Mouse (Mus musculus) lung, embryonic 16.5 days (tissue): ENCODE data around the gene Sec14l1. TPM values are rescaled to one million over a fixed set of nuclear protein-coding genes. Genes with fewer than 3 reads are reported as not detected.
"Not testable (repeated sequence)": the region's sequence is repeated elsewhere in the genome, so short reads cannot be mapped to it uniquely, and the experiment has no call there.

Experiments
- ATAC-seq: fragments of 200-750 bp; cut with Nextera tagmentation; 2 replicates; pipeline ENCODE4 v1.8.0; 2017; ENCODE audit warnings: low read depth, mild to moderate bottlenecking, moderate library complexity
- H3K27ac ChIP-seq: fragments of 300-500 bp; sonication (generic); 2 replicates; pipeline ENCODE4 v1.5.1; 2014; ENCODE audit warnings: mild to moderate bottlenecking, control low read depth, low read length
- H3K27me3 ChIP-seq: fragments of 300-500 bp; sonication (generic); 2 replicates; pipeline ENCODE4 v1.6.1; 2014; ENCODE audit warnings: low read depth, low read length, mixed read lengths; ENCODE audit not compliant: control insufficient read depth, insufficient read depth
- H3K36me3 ChIP-seq: fragments of 300-500 bp; sonication (generic); 2 replicates; pipeline ENCODE4 v1.6.1; 2014; ENCODE audit warnings: low read length; ENCODE audit not compliant: control insufficient read depth, insufficient read depth
- H3K4me1 ChIP-seq: fragments of 300-500 bp; sonication (generic); replicated peaks from 2 replicates; pipeline ENCODE4 v1.6.1; 2014; ENCODE audit warnings: low read length, mixed read lengths; ENCODE audit not compliant: control insufficient read depth, insufficient read depth
- H3K4me2 ChIP-seq: fragments of 300-500 bp; sonication (generic); 2 replicates; pipeline ENCODE4 v1.6.1; 2014; ENCODE audit warnings: low read depth, low read length, control low read depth
- H3K4me3 ChIP-seq: fragments of 300-500 bp; sonication (generic); 2 replicates; pipeline ENCODE4 v1.5.1; 2014; ENCODE audit warnings: mild to moderate bottlenecking, low read length, control low read depth
- H3K9ac ChIP-seq: fragments of 300-500 bp; sonication (generic); 2 replicates; pipeline ENCODE4 v1.6.1; 2014; ENCODE audit warnings: low read length, control low read depth
- H3K9me3 ChIP-seq: fragments of 300-500 bp; sonication (generic); 2 replicates; pipeline ENCODE4 v1.6.1; 2016; ENCODE audit warnings: low read length; ENCODE audit not compliant: control insufficient read depth
- WGBS: fragments of 180-500 bp; shearing (Covaris S2); extraction: QIAGEN DNeasy Blood & Tissue Kit; methylation state at CpG from one replicate; pipeline ENCODE4 v1.1.7; 2014; 5-methylcytosine and 5-hydroxymethylcytosine counted together
- polyA plus RNA-seq: library from polyadenylated mRNA; unstranded; fragments of >200 nt; fragmentation: Nextera tagmentation; extraction: Ambion mirVana; gene quantifications from 2 replicates; pipeline ENCODE4 v1.2.1, GENCODE M21; 2015

The Sec14l1 gene
- polyA plus RNA-seq, 1 experiment from 2014 or later: 76.5 TPM

- WGBS: 95% methylated on average over 3 of the region's 3 CpGs
- H3K4me1 ChIP-seq: peaks cover 29% of the 10 kb centered on the region
- H3K36me3 ChIP-seq: peaks cover 11% of the 10 kb centered on the region
- not testable (repeated sequence) for H3K9me3 ChIP-seq, H3K27ac ChIP-seq, H3K27me3 ChIP-seq, H3K9ac ChIP-seq, H3K4me3 ChIP-seq, H3K4me2 ChIP-seq, ATAC-seq
Measured at GRCm38 (mm10) chr11:117083882-117084260, 31.1 kb upstream of the Sec14l1 start.

- H3K4me1 ChIP-seq: peaks cover 24% of the 10 kb centered on the region
- H3K27ac ChIP-seq: no peak overlapping the region
- 81% methylated on average over 10 of the region's 10 CpGs for WGBS
- H3K4me3 ChIP-seq: no peak overlapping the region
- H3K9ac ChIP-seq: no peak overlapping the region
- H3K27me3 ChIP-seq: no peaks in the 10 kb centered on the region
- H3K9me3 ChIP-seq: no peaks in the 10 kb centered on the region
- H3K4me2 ChIP-seq: no peak overlapping the region
- H3K36me3 ChIP-seq: no peaks in the 10 kb centered on the region
- ATAC-seq: no peak
Measured at GRCm38 (mm10) chr11:117086215-117086614, 28.8 kb upstream of the Sec14l1 start.

GRCm38 (mm10) chr11:117087036-117087799 is 27.8 kb upstream of the Sec14l1 start:
- no peak overlapping the region for H3K4me2 ChIP-seq
- H3K27ac ChIP-seq: no peak overlapping the region
- 62% methylated on average over 9 of the region's 9 CpGs for WGBS
- H3K4me1 ChIP-seq: peaks cover 24% of the 10 kb centered on the region
- no peaks in the 10 kb centered on the region for H3K27me3 ChIP-seq
- no peak overlapping the region for H3K9ac ChIP-seq
- no peak overlapping the region for H3K4me3 ChIP-seq
- ATAC-seq: no peak
- H3K36me3 ChIP-seq: no peaks in the 10 kb centered on the region
- no peaks in the 10 kb centered on the region for H3K9me3 ChIP-seq

GRCm38 (mm10) chr11:117088271-117088991 is 26.5 kb upstream of the Sec14l1 start:
- no peaks in the 10 kb centered on the region for H3K9me3 ChIP-seq
- no peak overlapping the region for H3K4me3 ChIP-seq
- peaks cover 21% of the 10 kb centered on the region for H3K4me1 ChIP-seq
- H3K4me2 ChIP-seq: no peak overlapping the region
- no peak overlapping the region for H3K27ac ChIP-seq
- no peaks in the 10 kb centered on the region for H3K36me3 ChIP-seq
- WGBS: 54% methylated on average over 13 of the region's 13 CpGs
- ATAC-seq: no peak
- no peaks in the 10 kb centered on the region for H3K27me3 ChIP-seq
- H3K9ac ChIP-seq: no peak overlapping the region

- H3K27ac ChIP-seq: no peak overlapping the region
- no peak overlapping the region for H3K9ac ChIP-seq
- no peaks in the 10 kb centered on the region for H3K9me3 ChIP-seq
- no peak overlapping the region for H3K4me2 ChIP-seq
- 70% methylated on average over 9 of the region's 9 CpGs for WGBS
- no peak for ATAC-seq
- H3K36me3 ChIP-seq: no peaks in the 10 kb centered on the region
- H3K27me3 ChIP-seq: no peaks in the 10 kb centered on the region
- peaks cover 27% of the 10 kb centered on the region for H3K4me1 ChIP-seq
- no peak overlapping the region for H3K4me3 ChIP-seq
Measured at GRCm38 (mm10) chr11:117089673-117090419, 25.1 kb upstream of the Sec14l1 start.

- ATAC-seq: no peak; the same call in 1 of the 2 replicates
- H3K27me3 ChIP-seq: no peaks in the 10 kb centered on the region
Measured at GRCm38 (mm10) chr11:117091406-117091805, 23.6 kb upstream of the Sec14l1 start.

GRCm38 (mm10) chr11:117091845-117092244 is 23.1 kb upstream of the Sec14l1 start:
- peak overlapping the region; percentile 9; the same call in 1 of the 2 replicates for H3K4me3 ChIP-seq

More at GRCm38 (mm10) chr11:117091406-117091805, 23.6 kb upstream of the Sec14l1 start:
- peak overlapping the region; percentile 41 for H3K4me2 ChIP-seq
- peak overlapping the region; percentile 61 for H3K27ac ChIP-seq
- no peaks in the 10 kb centered on the region for H3K9me3 ChIP-seq
- peaks cover 27% of the 10 kb centered on the region for H3K4me1 ChIP-seq
- no peaks in the 10 kb centered on the region for H3K36me3 ChIP-seq
- H3K4me3 ChIP-seq: no peak overlapping the region
- peak overlapping the region; percentile 57; the same call in 1 of the 2 replicates for H3K9ac ChIP-seq
- WGBS: 22% methylated on average over 4 of the region's 4 CpGs

GRCm38 (mm10) chr11:117092711-117093110 is 22.3 kb upstream of the Sec14l1 start:
- WGBS: 50% methylated on average over 8 of the region's 8 CpGs
- Histone ChIP-seq H3K36me3 (no peaks in the 10 kb centered on the region), H3K9ac (no peak overlapping the region), H3K4me3 (no peak overlapping the region), H3K4me1 (peaks cover 28% of the 10 kb centered on the region), H3K9me3 (no peaks in the 10 kb centered on the region), H3K27me3 (no peaks in the 10 kb centered on the region), H3K4me2 (no peak overlapping the region), H3K27ac (no peak overlapping the region)
- no peak for ATAC-seq

More at GRCm38 (mm10) chr11:117091845-117092244, 23.1 kb upstream of the Sec14l1 start:
- H3K27me3 ChIP-seq: no peaks in the 10 kb centered on the region
- H3K4me2 ChIP-seq: peak overlapping the region; percentile 41
- WGBS: 5% methylated on average over 22 of the region's 22 CpGs
- ATAC-seq: peak; percentile 66
- peak overlapping the region; percentile 57 for H3K9ac ChIP-seq
- H3K36me3 ChIP-seq: no peaks in the 10 kb centered on the region
- peak overlapping the region; percentile 61 for H3K27ac ChIP-seq
- no peaks in the 10 kb centered on the region for H3K9me3 ChIP-seq
- peaks cover 27% of the 10 kb centered on the region for H3K4me1 ChIP-seq
